Mouse (Mus musculus) heart, postnatal 4 days (tissue): Measurements from ENCODE around the gene Oxct2b. TPM values are rescaled to one million over a fixed set of nuclear protein-coding genes. Genes with fewer than 3 reads are reported as not detected.
"Not testable (repeated sequence)": the region's sequence is repeated elsewhere in the genome, so short reads cannot be mapped to it uniquely, and the experiment has no call there.

Experiments
- DNase-seq: peaks from one replicate; pipeline ENCODE4 v3.0.0; 2021
- total RNA-seq, 2 experiments: library from RNA; stranded (reverse); gene quantifications; 2 replicates each; pipeline ENCODE4 v1.2.3; 2021

The Oxct2b gene
- total RNA-seq = not detected

- no peak for DNase-seq
Observed at GRCm38 (mm10) chr4:123116011-123116410, at the start of gene Oxct2b. Oxct2b (plus strand) TSS chr4:123116266.

DNA sequence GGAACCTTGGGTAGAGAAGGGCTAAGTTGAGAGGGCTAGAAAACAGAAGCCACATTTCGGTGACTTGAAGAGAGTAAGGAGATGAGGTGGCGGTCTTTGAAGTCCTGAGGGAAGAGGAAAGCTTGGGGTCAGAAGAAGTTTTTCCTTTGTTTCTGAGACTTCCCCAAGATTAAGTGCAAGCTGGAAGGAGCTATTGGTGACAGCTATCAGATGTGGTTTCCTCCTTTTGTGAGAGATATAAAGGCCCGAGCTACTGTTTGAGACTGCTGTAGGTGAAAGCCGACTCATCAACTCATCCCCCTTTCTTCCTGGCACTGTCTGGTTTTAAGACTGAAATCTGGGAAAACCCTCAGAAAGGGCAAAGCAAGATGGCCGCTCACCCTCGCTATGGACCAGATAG, 47.4 kb upstream of the Oxct2b start:
- DNase-seq = no peak

DNA sequence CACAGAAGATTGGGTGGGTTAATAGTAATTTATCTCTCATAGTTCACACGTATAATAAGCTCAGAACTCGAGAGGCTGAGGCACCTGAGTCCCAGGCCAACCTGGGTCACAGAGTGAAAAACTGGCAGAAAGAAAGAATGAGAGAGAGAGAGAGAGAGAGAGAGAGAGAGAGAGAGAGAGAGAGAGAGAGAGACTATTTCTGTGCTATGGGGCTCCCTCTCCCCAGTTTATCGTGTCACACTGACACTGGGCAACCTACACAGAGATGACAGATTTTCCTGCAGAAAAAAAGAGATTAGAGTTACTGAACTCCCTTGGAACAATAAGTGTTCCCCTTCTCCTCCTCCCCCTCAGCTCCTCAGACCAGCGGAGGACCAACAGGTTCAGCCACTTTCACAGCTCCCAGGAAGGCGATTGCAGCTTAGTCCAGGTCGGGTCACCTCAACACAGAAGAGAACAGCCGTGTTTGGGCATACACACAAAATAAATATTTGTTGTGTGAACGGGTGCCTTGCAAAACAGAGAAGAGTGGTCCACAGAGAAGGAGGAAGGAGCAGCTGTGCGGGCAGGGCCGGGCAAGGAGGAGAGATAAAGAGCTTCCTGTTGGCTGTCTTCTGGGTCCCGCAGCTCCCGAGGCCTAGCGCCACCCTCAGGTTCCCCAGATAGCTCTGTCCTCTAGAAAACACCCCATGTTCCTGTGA, 44.6 kb upstream of the Oxct2b start:
- DNase-seq = peak; percentile 36

DNA sequence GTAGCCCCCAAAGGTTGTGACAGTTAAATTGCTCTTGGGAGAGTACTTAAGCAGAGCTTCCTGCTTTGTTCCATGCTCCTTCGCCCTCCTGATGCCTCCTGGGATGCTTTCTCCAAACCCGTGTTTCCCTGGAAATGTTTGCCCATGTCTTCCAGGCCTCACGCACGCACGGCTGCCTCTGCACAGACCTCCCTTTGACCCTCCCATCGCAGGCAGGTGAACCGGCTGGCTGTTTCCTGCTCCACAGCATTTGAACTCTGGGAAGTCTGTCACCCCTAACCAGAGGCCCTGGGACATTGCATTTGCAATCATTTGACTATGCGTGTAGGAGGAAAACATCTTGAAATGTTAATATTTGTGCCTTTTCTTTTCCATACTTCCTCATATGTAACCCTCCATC, 39.1 kb upstream of the Oxct2b start:
- no peak for DNase-seq

- DNase-seq = no peak
Observed at GRCm38 (mm10) chr4:123078231-123078630, 37.8 kb upstream of the Oxct2b start.

GRCm38 (mm10) chr4:123080791-123081190, 35.3 kb upstream of the Oxct2b start:
- no peak for DNase-seq

DNA sequence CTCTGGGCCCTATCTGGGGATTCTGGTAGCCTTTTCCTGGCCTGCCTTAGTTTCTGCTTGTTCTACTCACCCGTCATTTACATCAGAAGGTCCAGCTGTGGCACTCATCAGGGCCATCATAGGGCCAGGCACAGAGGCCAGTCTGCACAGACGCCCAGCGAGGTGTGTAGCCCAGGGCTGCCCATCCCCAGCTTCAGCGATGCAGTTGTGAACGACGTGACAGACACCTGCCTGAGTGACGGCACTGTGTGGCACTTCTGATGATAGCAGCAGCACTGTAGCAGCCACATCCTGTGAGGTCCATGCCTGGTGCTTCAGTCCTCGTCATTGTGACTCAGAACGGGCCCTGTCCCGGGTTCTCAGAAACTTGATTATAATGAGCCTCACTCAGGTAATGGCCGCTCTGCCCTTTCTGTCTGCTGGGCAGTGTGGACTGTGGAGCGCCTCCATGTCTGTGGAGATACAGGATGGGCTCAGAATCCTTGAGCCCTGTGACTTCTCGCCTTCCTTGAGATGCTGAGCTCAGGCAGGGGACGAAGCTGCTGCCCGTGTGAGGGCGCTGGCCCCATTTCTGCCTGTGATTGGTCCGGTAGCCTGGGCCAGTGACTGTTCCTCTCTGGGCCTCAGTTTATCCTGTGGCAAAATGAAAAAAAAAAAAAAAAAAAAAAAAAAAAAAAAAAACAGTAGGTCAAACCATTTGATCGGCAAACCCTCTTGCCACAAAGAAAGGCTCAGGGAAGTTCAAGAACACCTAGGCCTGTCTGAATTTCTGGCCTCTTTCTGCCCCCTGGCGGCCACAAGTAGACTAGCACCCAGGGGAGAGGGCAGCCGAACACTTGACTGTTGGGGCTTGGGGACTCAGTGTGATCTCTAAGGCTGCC, 33.5 kb upstream of the Oxct2b start:
- DNase-seq = peak; percentile 66

- DNase-seq = no peak
Observed at GRCm38 (mm10) chr4:123083323-123083902, 32.7 kb upstream of the Oxct2b start.

GRCm38 (mm10) chr4:123085290-123085689, 30.8 kb upstream of the Oxct2b start:
- DNase-seq = no peak

DNA sequence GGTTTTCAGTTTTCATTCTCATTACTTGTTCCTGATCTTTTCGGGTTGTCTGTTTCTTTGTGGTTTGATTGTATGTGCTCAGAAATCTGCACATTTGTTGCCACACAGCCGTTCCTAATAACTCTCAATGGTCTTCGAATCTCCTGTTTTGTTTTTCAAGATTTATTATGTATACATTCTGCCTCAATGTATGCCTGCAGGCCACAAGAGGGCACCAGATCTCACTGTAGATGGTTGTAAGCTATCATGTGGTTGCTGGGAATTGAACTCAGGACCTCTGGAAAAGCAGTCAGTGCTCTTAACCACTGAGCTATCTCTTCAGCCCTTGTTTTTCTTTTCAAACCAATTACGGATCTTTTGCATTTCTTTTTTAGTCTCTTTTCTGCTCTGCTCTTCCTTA, 29.7 kb upstream of the Oxct2b start:
- DNase-seq = no peak

DNA sequence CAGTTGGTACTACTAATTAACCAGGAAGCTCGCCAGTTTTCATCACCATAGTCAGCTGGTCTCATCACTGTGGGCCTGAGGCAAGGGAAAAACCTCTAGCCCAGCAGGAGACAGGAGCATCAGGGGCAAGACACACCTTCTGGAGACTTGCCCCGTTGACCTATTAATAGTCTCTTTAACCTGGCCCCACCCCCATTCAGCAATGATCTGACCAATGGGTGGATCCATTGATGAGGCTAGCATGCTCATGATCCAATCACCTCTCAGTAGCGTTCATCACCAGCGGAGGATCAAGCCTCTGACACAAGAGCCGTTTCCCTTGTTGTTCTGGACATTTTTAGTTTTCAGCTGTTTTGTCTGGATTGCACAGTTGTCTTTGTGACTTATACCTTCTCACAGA, 23.4 kb upstream of the Oxct2b start:
- no peak for DNase-seq

DNA sequence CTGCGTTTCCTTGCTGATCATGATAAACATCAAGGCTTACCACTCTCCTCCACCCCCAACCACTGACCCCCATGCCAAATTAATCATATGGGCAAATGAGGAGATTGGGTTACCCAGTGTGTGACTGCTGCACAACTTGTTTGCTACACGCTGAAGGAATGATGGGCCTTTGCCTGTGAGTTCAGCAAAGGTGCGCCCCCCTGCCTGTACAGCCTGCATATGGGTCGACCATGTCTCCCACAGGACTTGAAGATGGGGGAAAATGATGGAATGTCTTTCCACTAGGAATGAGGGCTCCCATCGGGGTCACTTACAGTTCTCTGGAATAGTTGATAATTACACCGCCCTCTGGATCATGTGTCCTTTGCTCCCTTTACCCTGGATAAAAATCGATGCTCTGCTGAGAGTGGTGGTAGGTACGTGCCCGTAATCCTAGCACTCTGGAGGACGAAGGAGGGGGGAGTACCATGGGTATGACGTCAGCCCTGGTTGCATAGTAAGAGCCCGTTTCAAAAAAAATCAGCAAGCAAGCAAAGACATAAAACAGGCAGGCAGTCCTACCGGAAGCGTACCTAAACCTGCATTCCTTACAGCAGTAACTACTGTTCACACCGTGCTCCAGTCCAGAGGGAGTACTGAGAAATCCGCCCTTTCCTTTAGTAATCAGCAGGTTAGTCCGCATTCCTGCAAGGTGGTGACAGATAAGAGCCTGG, 22.8 kb upstream of the Oxct2b start:
- no peak for DNase-seq

GRCm38 (mm10) chr4:123093869-123094268, 22.2 kb upstream of the Oxct2b start:
- no peak for DNase-seq

GRCm38 (mm10) chr4:123104651-123105450, 11.2 kb upstream of the Oxct2b start, which contains the start of gene Bmp8b:
Bmp8b (plus strand) TSS chr4:123105165.
- peak; percentile 21 for DNase-seq

- DNase-seq = no peak
Observed at GRCm38 (mm10) chr4:123105451-123105790, 10.6 kb upstream of the Oxct2b start.

DNA sequence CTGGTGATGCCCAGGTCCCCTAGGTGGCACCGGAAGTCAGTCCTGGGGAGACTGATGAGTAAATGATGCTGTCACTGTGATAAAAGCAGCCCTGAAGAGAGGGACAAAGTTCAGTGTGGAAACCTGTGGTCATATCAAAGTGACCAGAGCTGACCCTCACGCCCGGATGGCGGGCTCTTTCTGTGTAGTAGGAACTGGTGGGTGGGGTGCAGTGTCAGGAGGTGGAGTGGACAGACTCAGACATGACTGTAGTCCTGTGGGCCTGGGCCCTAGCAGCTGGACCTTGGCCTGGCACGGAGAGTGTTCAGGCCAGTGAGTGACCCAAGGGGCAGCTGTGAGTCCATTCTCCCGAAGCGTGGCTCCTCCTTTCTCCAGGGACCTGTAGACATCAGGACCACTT, 10.1 kb upstream of the Oxct2b start:
- not testable (repeated sequence) for DNase-seq

DNA sequence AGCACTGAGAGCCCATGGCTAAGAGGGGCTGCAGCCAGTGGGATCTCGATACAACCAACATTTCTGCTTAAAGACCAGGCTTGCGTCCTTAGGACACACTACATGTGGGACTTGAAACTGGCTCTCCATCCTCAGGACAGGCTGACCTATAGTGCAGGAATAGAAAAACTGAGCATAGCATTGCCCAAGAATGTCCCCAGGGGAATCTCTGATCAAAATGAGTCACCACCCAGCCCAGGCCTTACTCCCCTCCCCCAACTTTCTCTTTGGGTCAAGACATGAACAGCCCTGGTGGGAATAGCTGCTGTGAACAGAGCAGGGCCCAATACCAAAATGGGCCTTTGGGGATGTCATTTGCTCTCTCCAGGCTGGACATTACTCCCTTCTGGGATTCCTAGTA, 9.2 kb upstream of the Oxct2b start:
- DNase-seq = no peak

GRCm38 (mm10) chr4:123108056-123108455, 8.0 kb upstream of the Oxct2b start:
- DNase-seq = no peak

- DNase-seq = no peak
Observed at GRCm38 (mm10) chr4:123110751-123111150, 5.3 kb upstream of the Oxct2b start.

DNA sequence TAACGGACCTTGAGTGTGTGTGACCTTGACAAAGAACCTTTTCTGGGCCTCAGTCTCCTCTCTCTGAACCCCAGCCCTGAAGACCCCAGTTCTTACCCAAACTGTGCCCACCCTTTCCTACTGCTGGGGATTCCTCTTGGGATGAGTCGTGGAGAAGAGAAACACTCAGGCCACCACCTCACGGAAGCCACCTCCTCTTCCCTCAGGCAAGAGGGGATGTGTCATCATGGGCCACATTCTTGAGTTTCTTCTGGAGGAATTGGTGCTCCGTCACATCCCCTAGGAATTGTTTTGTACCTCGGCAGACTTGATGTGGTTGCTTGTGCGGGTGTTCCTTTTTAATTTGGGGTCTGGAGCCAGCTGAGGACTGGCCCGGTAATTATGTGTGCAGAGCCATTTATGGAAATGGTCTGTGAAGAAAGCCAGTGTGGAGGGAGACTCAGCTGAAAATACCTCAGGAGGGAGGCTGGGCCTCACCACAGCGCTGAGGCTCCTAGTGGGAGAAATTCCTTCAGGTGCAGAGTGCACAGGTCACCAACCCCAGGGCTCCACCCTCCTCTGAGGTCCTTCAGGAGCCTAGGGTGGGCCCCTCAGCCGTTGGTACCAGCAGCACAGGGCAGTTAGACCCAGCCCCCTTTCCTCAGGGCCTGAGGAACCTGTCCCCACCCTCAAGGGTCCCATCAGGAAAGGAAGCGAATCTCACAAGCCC, 4.6 kb upstream of the Oxct2b start:
- not testable (repeated sequence) for DNase-seq

- no peak for DNase-seq
Observed at GRCm38 (mm10) chr4:123112216-123112764, 3.8 kb upstream of the Oxct2b start.
